In the genomic region with DNA sequence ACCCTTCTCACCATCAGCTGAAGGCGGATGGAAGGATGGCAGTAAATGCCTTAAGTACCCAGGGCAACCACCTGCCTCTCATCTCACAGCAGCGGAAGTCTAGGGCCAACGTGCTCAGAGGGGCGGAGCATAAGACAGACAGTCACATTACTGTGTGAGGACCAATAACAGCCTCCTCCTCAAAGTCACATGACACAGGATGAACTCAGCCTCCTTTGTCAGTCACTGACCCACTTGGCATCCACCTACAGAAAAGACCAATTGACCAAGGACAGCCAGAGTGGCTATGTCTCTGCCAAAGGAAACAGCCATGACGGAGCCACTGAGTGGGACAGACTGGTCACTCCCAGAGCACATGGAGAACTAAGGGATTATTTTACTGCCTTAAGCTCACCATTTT, we compare ENCODE assay signal across 17 mouse cellular contexts.
DNase-seq lines count a peak whose midpoint lies in the region.
"Had no signal": no experiment of that assay in that cellular context is flagged by ENCODE, and none has a peak within 500 bp of the region (broad histone marks: within the 10 kb centered on the region; RNA-seq: fewer than 3 reads in every experiment).

No protein-coding gene starts in this region.

- 34% methylated on average over 5 of the region's 5 CpGs for WGBS in large intestine, adult 2 months

- peak; percentile 25 to 37 for DNase-seq in kidney, postnatal 36 days
- DNase-seq in kidney, postnatal 10 days = no peak
- peak; percentile 74 for DNase-seq in R1 (ENCODE audit: low read depth, low spot score)
- DNase-seq in adrenal gland, postnatal 14 days = peak; percentile 69
- DNase-seq in large intestine, adult 2 months (ENCODE audit: low read depth, low spot score) = peak; percentile 51
- DNase-seq in adipocyte (ENCODE audit: low spot score) = no peak
- DNase-seq in heart, adult 11 months = no peak
- DNase-seq: cerebellum, adult 11-12 months; cerebellum, postnatal 10 days; forebrain, postnatal 0 days; gastrocnemius, postnatal 25 days; heart, adult 2 months; layer of hippocampus, postnatal 36 days; lung, postnatal 4 days; midbrain, embryonic 14.5 days; thymus, adult 18-20 months; thymus, postnatal 36 days had no signal

Comparison
In these comparisons a context has a peak if more than half of its experiments do, and no peak if none do; other contexts are left out.
1. DNase-seq: peak in kidney, postnatal 36 days (2 of 2), R1 (single experiment), adrenal gland, postnatal 14 days (single experiment) and large intestine, adult 2 months (single experiment); none in kidney, postnatal 10 days (single experiment), adipocyte (single experiment) and heart, adult 11 months (single experiment).